Mouse (Mus musculus) heart, postnatal 4 days (tissue): ENCODE measurements around the gene Tm6sf2. TPM values are rescaled to one million over a fixed set of nuclear protein-coding genes. Genes with fewer than 3 reads are reported as not detected.
"Not testable (repeated sequence)": the region's sequence is repeated elsewhere in the genome, so short reads cannot be mapped to it uniquely, and the experiment has no call there.

ENCODE experiments used
- DNase-seq: peaks from one replicate; pipeline ENCODE4 v3.0.0; 2021
- total RNA-seq, 2 experiments: library from RNA; stranded (reverse); gene quantifications; 2 replicates each; pipeline ENCODE4 v1.2.3; 2021

The Tm6sf2 gene
- total RNA-seq = 1 to 10 TPM in 1 of 2 experiments, under 1 TPM in 1; 0.95 to 1.0 TPM

- DNase-seq = peak; percentile 65
Measured at GRCm38 (mm10) chr8:70072441-70073069, at the start of gene Tm6sf2. TSS of gene Tm6sf2 (plus strand) at chr8:70072924.

GRCm38 (mm10) chr8:70023596-70023995 lies 49.1 kb upstream of the Tm6sf2 start:
- DNase-seq = no peak

GRCm38 (mm10) chr8:70026151-70026550 lies 46.6 kb upstream of the Tm6sf2 start:
- DNase-seq = no peak

GRCm38 (mm10) chr8:70030255-70030654 lies 42.5 kb upstream of the Tm6sf2 start:
- no peak for DNase-seq

- DNase-seq = no peak
Measured at GRCm38 (mm10) chr8:70037994-70038393, 34.7 kb upstream of the Tm6sf2 start.

- DNase-seq = peak; percentile 40
Measured at GRCm38 (mm10) chr8:70041885-70042546, 30.7 kb upstream of the Tm6sf2 start.

- peak; percentile 97 for DNase-seq
Measured at GRCm38 (mm10) chr8:70042583-70043455, 29.9 kb upstream of the Tm6sf2 start, which contains the start of the genes Mau2 and Sugp1. TSS of gene Mau2 (minus strand) at chr8:70042734. TSS of gene Sugp1 (plus strand) at chr8:70042813.

- no peak for DNase-seq
Measured at GRCm38 (mm10) chr8:70043996-70044395, 28.7 kb upstream of the Tm6sf2 start.

GRCm38 (mm10) chr8:70049662-70050061 lies 23.1 kb upstream of the Tm6sf2 start:
- DNase-seq = no peak

- DNase-seq = not testable (repeated sequence)
Measured at GRCm38 (mm10) chr8:70050434-70050833, 22.3 kb upstream of the Tm6sf2 start.

- DNase-seq = no peak
Measured at GRCm38 (mm10) chr8:70057721-70058120, 15.0 kb upstream of the Tm6sf2 start.

- DNase-seq = no peak
Measured at GRCm38 (mm10) chr8:70071836-70072440, 786 bp upstream of the Tm6sf2 start.

GRCm38 (mm10) chr8:70073120-70073519 lies 396 bp downstream of the Tm6sf2 start:
- DNase-seq = no peak

GRCm38 (mm10) chr8:70073682-70074081 lies 958 bp downstream of the Tm6sf2 start:
- no peak for DNase-seq

- no peak for DNase-seq
Measured at GRCm38 (mm10) chr8:70081976-70082375, 9.3 kb downstream of the Tm6sf2 start.

- peak; percentile 46 for DNase-seq
Measured at GRCm38 (mm10) chr8:70083285-70083684, 10.6 kb downstream of the Tm6sf2 start, which contains the start of gene Hapln4. TSS of gene Hapln4 (plus strand) at chr8:70083457.

GRCm38 (mm10) chr8:70084191-70085065 lies 11.7 kb downstream of the Tm6sf2 start:
- DNase-seq = no peak

GRCm38 (mm10) chr8:70086151-70086550 lies 13.4 kb downstream of the Tm6sf2 start:
- DNase-seq = no peak

GRCm38 (mm10) chr8:70087237-70087636 lies 14.5 kb downstream of the Tm6sf2 start:
- DNase-seq = no peak

- DNase-seq = peak; percentile 61
Measured at GRCm38 (mm10) chr8:70087836-70088650, 15.3 kb downstream of the Tm6sf2 start.
